Mouse (Mus musculus): Measurements from ENCODE around the gene Nop53. TPM values are rescaled to one million over a fixed set of nuclear protein-coding genes. Genes with fewer than 3 reads are reported as not detected.
A peak's percentile ranks its signal among the peaks of the same experiment; 100 is the strongest.

Nop53 gene
- polyA plus RNA-seq, 1 experiment, result 98.1 TPM

DNA sequence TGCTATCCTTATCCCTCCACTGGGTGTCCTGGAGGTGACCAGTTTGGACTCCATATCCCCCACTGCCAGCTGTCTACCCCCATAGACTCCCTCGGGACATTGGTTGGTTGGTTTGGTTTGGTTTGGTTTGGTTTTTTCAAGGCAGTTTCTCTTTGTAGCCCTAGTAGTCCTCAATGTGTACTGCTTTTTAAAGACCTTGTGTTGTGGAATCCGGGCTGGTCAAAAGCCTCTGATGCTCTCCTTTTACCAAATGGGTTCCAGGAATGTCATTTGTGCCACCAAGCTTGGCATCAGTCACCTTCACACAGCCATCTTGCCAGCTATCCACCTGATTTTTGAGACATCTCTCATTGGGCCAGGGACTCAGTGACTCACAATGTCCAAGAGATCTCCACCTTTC is 31.1 kb downstream of the Nop53 start:
- no peaks in the 10 kb centered on the region for H3K4me1 ChIP-seq (ENCODE audit: control insufficient read depth, insufficient read depth, low read length)
- no peak overlapping the region for H3K27ac ChIP-seq (ENCODE audit: insufficient read depth, low read length)
- no peak overlapping the region for H3K4me3 ChIP-seq (ENCODE audit: insufficient read depth, low read length)
- TF ChIP-seq POLR2A (IDR thresholded peaks at IDR 0.05; ENCODE audit: low read depth, low read length) (0 out of 2 replicates have a peak, but pooled peaks have one; percentile 37), CTCF (IDR thresholded peaks at IDR 0.05; ENCODE audit: borderline replicate concordance, insufficient read depth, low read length) (no peak)

GRCm38 (mm10) chr7:15914252-15914651 is 31.6 kb downstream of the Nop53 start:
- TF ChIP-seq CTCF (IDR thresholded peaks at IDR 0.05; ENCODE audit: borderline replicate concordance, insufficient read depth, low read length) (no peak), POLR2A (IDR thresholded peaks at IDR 0.05; ENCODE audit: low read depth, low read length) (no peak)
- H3K4me1 ChIP-seq (ENCODE audit: control insufficient read depth, insufficient read depth, low read length), result no peaks in the 10 kb centered on the region
- no peak overlapping the region for H3K27ac ChIP-seq (ENCODE audit: insufficient read depth, low read length)
- H3K4me3 ChIP-seq (ENCODE audit: insufficient read depth, low read length), result no peak overlapping the region

DNA sequence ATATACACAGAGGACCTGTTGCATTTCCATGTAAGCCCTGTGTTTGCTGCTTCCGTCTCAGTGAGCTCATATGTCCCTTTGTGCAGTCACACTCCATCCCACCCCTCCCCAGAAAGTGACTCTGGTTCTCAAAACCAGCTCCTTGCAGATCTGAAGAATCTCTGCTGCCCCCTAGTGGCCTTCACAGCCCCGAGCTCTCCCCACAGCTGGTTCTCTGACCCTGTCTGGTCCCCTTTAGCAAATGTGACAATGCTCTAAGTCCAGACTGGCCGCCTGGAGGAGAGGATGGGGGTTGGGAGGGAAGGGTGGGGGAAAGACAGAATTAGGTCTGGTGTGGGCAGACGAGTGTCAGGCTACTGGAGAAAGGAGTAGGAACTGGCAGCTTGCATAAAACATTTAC is 33.7 kb downstream of the Nop53 start:
- Histone ChIP-seq H3K4me1 (ENCODE audit: control insufficient read depth, insufficient read depth, low read length) (no peaks in the 10 kb centered on the region), H3K4me3 (ENCODE audit: insufficient read depth, low read length) (no peak overlapping the region), H3K27ac (ENCODE audit: insufficient read depth, low read length) (no peak overlapping the region)
- 0 out of 2 replicates have a peak, but pooled peaks have one; percentile 11 for TF ChIP-seq CTCF (IDR thresholded peaks at IDR 0.05; ENCODE audit: borderline replicate concordance, insufficient read depth, low read length)
- TF ChIP-seq POLR2A (IDR thresholded peaks at IDR 0.05; ENCODE audit: low read depth, low read length), result no peak

- Histone ChIP-seq H3K4me1 (ENCODE audit: control insufficient read depth, insufficient read depth, low read length) (no peaks in the 10 kb centered on the region), H3K4me3 (ENCODE audit: insufficient read depth, low read length) (no peak overlapping the region), H3K27ac (ENCODE audit: insufficient read depth, low read length) (no peak overlapping the region)
- TF ChIP-seq POLR2A (IDR thresholded peaks at IDR 0.05; ENCODE audit: low read depth, low read length), result no peak
These were observed 35.4 kb downstream of the Nop53 start for GRCm38 (mm10) chr7:15910521-15910920.

- Histone ChIP-seq H3K4me1 (ENCODE audit: control insufficient read depth, insufficient read depth, low read length) (no peaks in the 10 kb centered on the region), H3K4me3 (ENCODE audit: insufficient read depth, low read length) (no peak overlapping the region)
These were observed 37.8 kb downstream of the Nop53 start for GRCm38 (mm10) chr7:15907971-15908590.

GRCm38 (mm10) chr7:15906602-15907001 is 39.3 kb downstream of the Nop53 start:
- no peak overlapping the region for H3K4me3 ChIP-seq (ENCODE audit: insufficient read depth, low read length)
- TF ChIP-seq CTCF (IDR thresholded peaks at IDR 0.05; ENCODE audit: borderline replicate concordance, insufficient read depth, low read length), result no peak
- no peak for TF ChIP-seq POLR2A (IDR thresholded peaks at IDR 0.05; ENCODE audit: low read depth, low read length)

More at GRCm38 (mm10) chr7:15907971-15908590, 37.8 kb downstream of the Nop53 start:
- no peak overlapping the region for H3K27ac ChIP-seq (ENCODE audit: insufficient read depth, low read length)
- TF ChIP-seq POLR2A (IDR thresholded peaks at IDR 0.05; ENCODE audit: low read depth, low read length) (no peak), CTCF (IDR thresholded peaks at IDR 0.05; ENCODE audit: borderline replicate concordance, insufficient read depth, low read length) (no peak)

DNA sequence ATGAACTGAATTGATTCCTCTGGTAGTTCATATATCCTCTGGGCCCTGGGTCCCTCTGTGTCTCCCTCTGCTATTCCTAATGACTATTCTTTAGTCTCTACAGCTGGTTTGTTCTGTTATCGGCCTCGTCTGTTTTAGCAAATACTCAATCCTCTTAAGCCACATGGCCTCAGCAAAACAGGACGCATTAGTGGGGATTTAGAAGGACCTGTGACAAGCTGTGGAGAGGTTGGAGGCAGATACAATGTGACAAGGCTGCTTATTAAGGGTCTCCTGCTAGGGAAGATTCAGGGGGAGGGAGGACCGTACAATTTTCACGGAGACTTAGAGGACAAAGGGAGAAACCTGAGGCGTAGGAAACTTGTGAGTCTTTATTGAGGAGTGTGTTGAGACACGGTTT is 40.0 kb downstream of the Nop53 start:
- TF ChIP-seq CTCF (IDR thresholded peaks at IDR 0.05; ENCODE audit: borderline replicate concordance, insufficient read depth, low read length) (no peak), POLR2A (IDR thresholded peaks at IDR 0.05; ENCODE audit: low read depth, low read length) (no peak)
- H3K4me3 ChIP-seq (ENCODE audit: insufficient read depth, low read length), result no peak overlapping the region
- H3K4me1 ChIP-seq (ENCODE audit: control insufficient read depth, insufficient read depth, low read length), result no peaks in the 10 kb centered on the region
- H3K27ac ChIP-seq (ENCODE audit: insufficient read depth, low read length), result no peak overlapping the region

More at GRCm38 (mm10) chr7:15906602-15907001, 39.3 kb downstream of the Nop53 start:
- Histone ChIP-seq H3K4me1 (ENCODE audit: control insufficient read depth, insufficient read depth, low read length) (no peaks in the 10 kb centered on the region), H3K27ac (ENCODE audit: insufficient read depth, low read length) (no peak overlapping the region)

- no peak overlapping the region for H3K27ac ChIP-seq (ENCODE audit: insufficient read depth, low read length)
- no peak for TF ChIP-seq CTCF (IDR thresholded peaks at IDR 0.05; ENCODE audit: borderline replicate concordance, insufficient read depth, low read length)
- TF ChIP-seq POLR2A (IDR thresholded peaks at IDR 0.05; ENCODE audit: low read depth, low read length), result no peak
- no peak overlapping the region for H3K4me3 ChIP-seq (ENCODE audit: insufficient read depth, low read length)
- no peaks in the 10 kb centered on the region for H3K4me1 ChIP-seq (ENCODE audit: control insufficient read depth, insufficient read depth, low read length)
These were observed 44.4 kb downstream of the Nop53 start for GRCm38 (mm10) chr7:15901366-15902048.

DNA sequence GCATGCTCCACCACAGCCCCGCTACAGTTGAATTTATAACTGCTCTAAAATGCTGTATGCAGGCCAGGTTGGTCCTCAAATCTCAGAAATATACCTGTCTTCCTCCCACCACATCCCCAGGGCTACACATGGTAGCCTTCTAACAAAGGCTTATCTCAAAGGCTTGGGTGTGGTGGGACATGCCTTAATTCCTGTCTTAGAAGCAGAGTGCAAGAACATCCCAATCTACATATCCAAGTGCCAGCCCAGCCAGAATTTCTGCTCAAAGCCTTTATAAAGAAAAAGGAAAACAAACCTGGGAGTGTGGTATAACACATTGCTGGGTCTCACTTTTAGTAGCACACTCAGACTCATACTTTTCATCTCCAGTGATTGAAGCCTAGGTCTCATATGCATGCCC is 51.6 kb downstream of the Nop53 start:
- TF ChIP-seq POLR2A (IDR thresholded peaks at IDR 0.05; ENCODE audit: low read depth, low read length), result no peak
- no peak for TF ChIP-seq CTCF (IDR thresholded peaks at IDR 0.05; ENCODE audit: borderline replicate concordance, insufficient read depth, low read length)
- no peak overlapping the region for H3K27ac ChIP-seq (ENCODE audit: insufficient read depth, low read length)
- H3K4me1 ChIP-seq (ENCODE audit: control insufficient read depth, insufficient read depth, low read length), result no peaks in the 10 kb centered on the region

More for the DNA sequence above, 51.6 kb downstream of the Nop53 start:
- no peak overlapping the region for H3K4me3 ChIP-seq (ENCODE audit: insufficient read depth, low read length)

Other genes starting within 250 kb of the Nop53 start
- not detected in 2 replicates for gene Obox5, start 195.9 kb downstream of the Nop53 start, polyA plus RNA-seq (2011; ENCODE audit: insufficient read length, low read depth, missing spikeins)
- not detected in 2 replicates for gene Obox6, start 106.4 kb downstream of the Nop53 start, polyA plus RNA-seq (2011; ENCODE audit: insufficient read length, low read depth, missing spikeins)
- gene Crx, start 66.1 kb downstream of the Nop53 start, polyA plus RNA-seq (2011; ENCODE audit: insufficient read length, low read depth, missing spikeins), result not detected in 2 replicates
- not detected in 2 replicates for gene Crxos, start 63.5 kb downstream of the Nop53 start, polyA plus RNA-seq (2011; ENCODE audit: insufficient read length, low read depth, missing spikeins)
- gene Selenow, start 23.7 kb downstream of the Nop53 start, polyA plus RNA-seq (2011; ENCODE audit: insufficient read length, low read depth, missing spikeins), result 382 and 390 TPM in 2 replicates
- gene Ehd2, start 21.5 kb upstream of the Nop53 start, polyA plus RNA-seq (2011; ENCODE audit: insufficient read length, low read depth, missing spikeins), result 136 and 191 TPM in 2 replicates
- 10.8 and 12.1 TPM in 2 replicates for gene Bicra, start 101.8 kb upstream of the Nop53 start, polyA plus RNA-seq (2011; ENCODE audit: insufficient read length, low read depth, missing spikeins)
- gene Zfp541, start 115.7 kb upstream of the Nop53 start, polyA plus RNA-seq (2011; ENCODE audit: insufficient read length, low read depth, missing spikeins), result not detected in 2 replicates
- 150 and 185 TPM in 2 replicates for gene Napa, start 152.4 kb upstream of the Nop53 start, polyA plus RNA-seq (2011; ENCODE audit: insufficient read length, low read depth, missing spikeins)
- 13.9 TPM in 2 replicates for gene Kptn, start 173.8 kb upstream of the Nop53 start, polyA plus RNA-seq (2011; ENCODE audit: insufficient read length, low read depth, missing spikeins)
- 0.35 TPM in 1 of 2 replicates, not detected in the other for gene Slc8a2, start 183.8 kb upstream of the Nop53 start, polyA plus RNA-seq (2011; ENCODE audit: insufficient read length, low read depth, missing spikeins)
- 22.4 and 23.8 TPM in 2 replicates for gene Meis3, start 229.0 kb upstream of the Nop53 start, polyA plus RNA-seq (2011; ENCODE audit: insufficient read length, low read depth, missing spikeins)